Mouse (Mus musculus) liver, embryonic 12.5 days (tissue): ENCODE measurements around the gene Doc2b. TPM values are rescaled to one million over a fixed set of nuclear protein-coding genes. Genes with fewer than 3 reads are reported as not detected.

Experiments
- ATAC-seq: fragments of 200-750 bp; cut with Nextera tagmentation; 2 replicates; pipeline ENCODE4 v1.8.0; 2017; ENCODE audit warnings: moderate number of reproducible peaks, mild to moderate bottlenecking, moderate library complexity
- H3K27ac ChIP-seq: fragments of 300-500 bp; sonication (generic); 2 replicates; pipeline ENCODE4 v1.5.1; 2016; ENCODE audit warnings: mild to moderate bottlenecking
- H3K27me3 ChIP-seq: fragments of 300-500 bp; sonication (generic); replicated peaks from 2 replicates; pipeline ENCODE4 v1.6.1; 2016; ENCODE audit warnings: mild to moderate bottlenecking, moderate library complexity
- H3K36me3 ChIP-seq: fragments of 300-500 bp; sonication (generic); 2 replicates; pipeline ENCODE4 v1.6.1; 2016; ENCODE audit warnings: mild to moderate bottlenecking, moderate library complexity
- H3K4me1 ChIP-seq: fragments of 300-500 bp; sonication (generic); 2 replicates; pipeline ENCODE4 v1.6.1; 2016
- H3K4me2 ChIP-seq: fragments of 300-500 bp; sonication (generic); 2 replicates; pipeline ENCODE4 v1.6.1; 2016; ENCODE audit warnings: mild to moderate bottlenecking, moderate library complexity
- H3K4me3 ChIP-seq: fragments of 300-500 bp; sonication (generic); 2 replicates; pipeline ENCODE4 v1.5.1; 2016; ENCODE audit warnings: mild to moderate bottlenecking, moderate library complexity
- H3K9ac ChIP-seq: fragments of 300-500 bp; sonication (generic); 2 replicates; pipeline ENCODE4 v1.6.1; 2016; ENCODE audit warnings: mild to moderate bottlenecking, moderate library complexity
- H3K9me3 ChIP-seq: fragments of 300-500 bp; sonication (generic); replicated peaks from 2 replicates; pipeline ENCODE4 v1.6.1; 2016; ENCODE audit warnings: mild to moderate bottlenecking, moderate library complexity
- WGBS: fragments of 180-500 bp; shearing (Covaris S2); methylation state at CpG from one replicate; pipeline ENCODE4 v1.1.7; 2016; ENCODE audit not compliant: insufficient replicate concordance; 5-methylcytosine and 5-hydroxymethylcytosine counted together
- polyA plus RNA-seq: library from polyadenylated mRNA; unstranded; fragments of >200 nt; fragmentation: Nextera tagmentation; extraction: Ambion mirVana; gene quantifications from 2 replicates; pipeline ENCODE4 v1.2.1, GENCODE M21; 2016

Gene Doc2b
- polyA plus RNA-seq, 1 experiment from 2014 or later = 0.12 TPM

- no peak overlapping the region for H3K27ac ChIP-seq
- peaks cover 8% of the 10 kb centered on the region; the same call in 1 of the 2 replicates for H3K4me1 ChIP-seq
- WGBS = 67% methylated on average over 10 of the region's 10 CpGs
- no peak overlapping the region for H3K9ac ChIP-seq
- no peak for ATAC-seq
- H3K9me3 ChIP-seq = no peaks in the 10 kb centered on the region
- no peak overlapping the region for H3K4me2 ChIP-seq
- peaks cover 15% of the 10 kb centered on the region; the same call in 1 of the 2 replicates for H3K27me3 ChIP-seq
- H3K4me3 ChIP-seq = no peak overlapping the region
- no peaks in the 10 kb centered on the region for H3K36me3 ChIP-seq
Observed at GRCm38 (mm10) chr11:75813085-75813484, 17.2 kb upstream of the Doc2b start.

- Histone ChIP-seq H3K36me3 (no peaks in the 10 kb centered on the region), H3K9me3 (no peaks in the 10 kb centered on the region), H3K4me1 (peaks cover 8% of the 10 kb centered on the region; the same call in 1 of the 2 replicates), H3K27me3 (peaks cover 15% of the 10 kb centered on the region), H3K27ac (peak overlapping the region; percentile 54; the same call in 1 of the 2 replicates), H3K4me3 (no peak overlapping the region), H3K9ac (no peak overlapping the region), H3K4me2 (no peak overlapping the region)
- ATAC-seq = no peak; the same call in 1 of the 2 replicates
- WGBS = 31% methylated on average over 3 of the region's 3 CpGs
Observed at GRCm38 (mm10) chr11:75811900-75812299, 16.1 kb upstream of the Doc2b start.

GRCm38 (mm10) chr11:75810526-75810925 is 14.7 kb upstream of the Doc2b start:
- Histone ChIP-seq H3K9me3 (no peaks in the 10 kb centered on the region), H3K4me1 (peaks cover 8% of the 10 kb centered on the region; the same call in 1 of the 2 replicates), H3K9ac (no peak overlapping the region), H3K27me3 (peaks cover 15% of the 10 kb centered on the region), H3K36me3 (no peaks in the 10 kb centered on the region), H3K4me2 (no peak overlapping the region), H3K4me3 (no peak overlapping the region), H3K27ac (no peak overlapping the region)
- no peak for ATAC-seq
- WGBS = 65% methylated on average over 3 of the region's 3 CpGs

GRCm38 (mm10) chr11:75807486-75807885 is 11.6 kb upstream of the Doc2b start:
- H3K27ac ChIP-seq = no peak overlapping the region
- H3K4me3 ChIP-seq = no peak overlapping the region
- H3K4me2 ChIP-seq = no peak overlapping the region
- H3K4me1 ChIP-seq = peaks cover 8% of the 10 kb centered on the region; the same call in 1 of the 2 replicates
- H3K9me3 ChIP-seq = no peaks in the 10 kb centered on the region
- H3K27me3 ChIP-seq = peaks cover 4% of the 10 kb centered on the region; the same call in 1 of the 2 replicates
- H3K9ac ChIP-seq = no peak overlapping the region
- ATAC-seq = no peak
- WGBS = 46% methylated on average over 5 of the region's 5 CpGs
- no peaks in the 10 kb centered on the region for H3K36me3 ChIP-seq

GRCm38 (mm10) chr11:75801771-75802550 is 6.1 kb upstream of the Doc2b start:
- no peaks in the 10 kb centered on the region for H3K4me1 ChIP-seq
- H3K4me2 ChIP-seq = no peak overlapping the region
- WGBS = 70% methylated on average over 7 of the region's 7 CpGs
- no peak for ATAC-seq
- no peak overlapping the region for H3K9ac ChIP-seq
- no peak overlapping the region for H3K4me3 ChIP-seq
- H3K36me3 ChIP-seq = no peaks in the 10 kb centered on the region
- H3K9me3 ChIP-seq = no peaks in the 10 kb centered on the region
- H3K27ac ChIP-seq = no peak overlapping the region
- peaks cover 30% of the 10 kb centered on the region for H3K27me3 ChIP-seq

GRCm38 (mm10) chr11:75801369-75801768 is 5.5 kb upstream of the Doc2b start:
- Histone ChIP-seq H3K4me3 (no peak overlapping the region), H3K9ac (no peak overlapping the region), H3K36me3 (no peaks in the 10 kb centered on the region), H3K9me3 (no peaks in the 10 kb centered on the region), H3K27me3 (peaks cover 36% of the 10 kb centered on the region), H3K27ac (no peak overlapping the region), H3K4me1 (no peaks in the 10 kb centered on the region), H3K4me2 (no peak overlapping the region)
- ATAC-seq = no peak
- 63% methylated on average over 4 of the region's 4 CpGs for WGBS

GRCm38 (mm10) chr11:75796536-75797246 is 842 bp upstream of the Doc2b start:
- Histone ChIP-seq H3K4me1 (peaks cover 11% of the 10 kb centered on the region; the same call in 1 of the 2 replicates), H3K4me3 (no peak overlapping the region), H3K27ac (no peak overlapping the region), H3K9ac (no peak overlapping the region), H3K27me3 (peaks cover 82% of the 10 kb centered on the region), H3K36me3 (no peaks in the 10 kb centered on the region), H3K4me2 (no peak overlapping the region), H3K9me3 (no peaks in the 10 kb centered on the region)
- ATAC-seq = no peak
- WGBS = 55% methylated on average over 13 of the region's 13 CpGs

- no peak for ATAC-seq
- Histone ChIP-seq H3K9ac (no peak overlapping the region), H3K4me1 (peaks cover 11% of the 10 kb centered on the region; the same call in 1 of the 2 replicates), H3K27me3 (peaks cover 92% of the 10 kb centered on the region), H3K4me2 (peak overlapping the region; percentile 51), H3K27ac (no peak overlapping the region), H3K36me3 (no peaks in the 10 kb centered on the region), H3K4me3 (peak overlapping the region; percentile 41), H3K9me3 (no peaks in the 10 kb centered on the region)
- WGBS = 5% methylated on average over 32 of the region's 42 CpGs
Observed at GRCm38 (mm10) chr11:75795321-75795636, 570 bp downstream of the Doc2b start.

- Histone ChIP-seq H3K9me3 (no peaks in the 10 kb centered on the region), H3K4me1 (peaks cover 11% of the 10 kb centered on the region; the same call in 1 of the 2 replicates), H3K36me3 (no peaks in the 10 kb centered on the region), H3K4me2 (peak overlapping the region; percentile 51), H3K9ac (no peak overlapping the region), H3K27me3 (peaks cover 95% of the 10 kb centered on the region), H3K4me3 (peak overlapping the region; percentile 41), H3K27ac (no peak overlapping the region)
- 7% methylated on average over 45 of the region's 45 CpGs for WGBS
- ATAC-seq = no peak
Observed at GRCm38 (mm10) chr11:75794602-75795320, 1.1 kb downstream of the Doc2b start.

GRCm38 (mm10) chr11:75793351-75793750 is 2.5 kb downstream of the Doc2b start:
- WGBS = 51% methylated on average over 5 of the region's 5 CpGs
- H3K27me3 ChIP-seq = peaks cover 85% of the 10 kb centered on the region
- no peak for ATAC-seq
- H3K9me3 ChIP-seq = no peaks in the 10 kb centered on the region
- no peaks in the 10 kb centered on the region for H3K36me3 ChIP-seq
- H3K4me3 ChIP-seq = no peak overlapping the region
- no peak overlapping the region for H3K4me2 ChIP-seq
- no peak overlapping the region for H3K9ac ChIP-seq
- no peak overlapping the region for H3K27ac ChIP-seq
- peaks cover 11% of the 10 kb centered on the region; the same call in 1 of the 2 replicates for H3K4me1 ChIP-seq

- ATAC-seq = no peak
Observed at GRCm38 (mm10) chr11:75792535-75792934, 3.3 kb downstream of the Doc2b start.

More at GRCm38 (mm10) chr11:75792535-75792934, 3.3 kb downstream of the Doc2b start:
- Histone ChIP-seq H3K9ac (no peak overlapping the region), H3K4me2 (no peak overlapping the region), H3K9me3 (no peaks in the 10 kb centered on the region), H3K36me3 (no peaks in the 10 kb centered on the region), H3K27ac (no peak overlapping the region), H3K4me3 (no peak overlapping the region), H3K27me3 (peaks cover 77% of the 10 kb centered on the region), H3K4me1 (peaks cover 11% of the 10 kb centered on the region; the same call in 1 of the 2 replicates)
- 47% methylated on average over 5 of the region's 5 CpGs for WGBS
